Mouse (Mus musculus): ENCODE results near the gene Tekt4. TPM values are rescaled to one million over a fixed set of nuclear protein-coding genes. Genes with fewer than 3 reads are reported as not detected.
A peak's percentile ranks its signal among the peaks of the same experiment; 100 is the strongest.

The Tekt4 gene
- polyA plus RNA-seq, 1 experiment from 2014 or later: 0.15 TPM

- Histone ChIP-seq H3K4me1 (ENCODE audit: insufficient read depth) (no peaks in the 10 kb centered on the region), H3K27ac (ENCODE audit: low read depth) (no peak overlapping the region), H3K4me3 (ENCODE audit: low read depth, low read length) (no peak overlapping the region), H3K4me2 (ENCODE audit: low read depth, low read length) (no peak overlapping the region), H3K27me3 (ENCODE audit: insufficient read depth, low read length) (no peaks in the 10 kb centered on the region), H3K9me3 (ENCODE audit: low read length) (no peaks in the 10 kb centered on the region), H3K9ac (replicated peaks) (no peak overlapping the region), H3K36me3 (replicated peaks; ENCODE audit: insufficient read depth, low read length) (no peaks in the 10 kb centered on the region)
- TF ChIP-seq EP300 (IDR thresholded peaks at IDR 0.05; ENCODE audit: low read depth) (no peak), CTCF (IDR thresholded peaks at IDR 0.05; ENCODE audit: low read depth) (no peak)
- WGBS (ENCODE audit: insufficient replicate concordance): 52% methylated on average over 6 of the region's 6 CpGs
- DNase-seq (no peak), ATAC-seq (no peak)
These were observed 44.2 kb upstream of the Tekt4 start for GRCm38 (mm10) chr17:25410180-25410579.

GRCm38 (mm10) chr17:25410786-25411185 is 43.6 kb upstream of the Tekt4 start:
- H3K4me1 ChIP-seq (ENCODE audit: insufficient read depth): no peaks in the 10 kb centered on the region
- no peak overlapping the region for H3K4me3 ChIP-seq (ENCODE audit: low read depth, low read length)
- H3K9ac ChIP-seq (replicated peaks): no peak overlapping the region
- no peaks in the 10 kb centered on the region for H3K36me3 ChIP-seq (replicated peaks; ENCODE audit: insufficient read depth, low read length)
- TF ChIP-seq EP300 (IDR thresholded peaks at IDR 0.05; ENCODE audit: low read depth) (no peak), CTCF (IDR thresholded peaks at IDR 0.05; ENCODE audit: low read depth) (no peak)
- H3K27me3 ChIP-seq (ENCODE audit: insufficient read depth, low read length): no peaks in the 10 kb centered on the region
- H3K27ac ChIP-seq (ENCODE audit: low read depth): no peak overlapping the region
- no peak overlapping the region for H3K4me2 ChIP-seq (ENCODE audit: low read depth, low read length)
- WGBS (ENCODE audit: insufficient replicate concordance): 26% methylated on average over 7 of the region's 7 CpGs
- DNase-seq (no peak), ATAC-seq (no peak)
- H3K9me3 ChIP-seq (ENCODE audit: low read length): no peaks in the 10 kb centered on the region

GRCm38 (mm10) chr17:25411251-25411650 is 43.2 kb upstream of the Tekt4 start:
- 34% methylated on average over 4 of the region's 4 CpGs for WGBS (ENCODE audit: insufficient replicate concordance)
- ATAC-seq: no peak
- no peak overlapping the region for H3K4me2 ChIP-seq (ENCODE audit: low read depth, low read length)

GRCm38 (mm10) chr17:25414209-25414608 is 40.2 kb upstream of the Tekt4 start:
- H3K27ac ChIP-seq (ENCODE audit: low read depth): no peak overlapping the region
- H3K27me3 ChIP-seq (ENCODE audit: insufficient read depth, low read length): no peaks in the 10 kb centered on the region
- no peak for DNase-seq
- no peaks in the 10 kb centered on the region for H3K36me3 ChIP-seq (replicated peaks; ENCODE audit: insufficient read depth, low read length)
- no peak overlapping the region for H3K4me3 ChIP-seq (ENCODE audit: low read depth, low read length)
- H3K4me2 ChIP-seq (ENCODE audit: low read depth, low read length): no peak overlapping the region
- peak; percentile 43; the same call in 1 of the 2 replicates for ATAC-seq
- no peak overlapping the region for H3K9ac ChIP-seq (replicated peaks)
- WGBS (ENCODE audit: insufficient replicate concordance): 42% methylated on average over 4 of the region's 4 CpGs
- H3K4me1 ChIP-seq (ENCODE audit: insufficient read depth): peaks cover 3% of the 10 kb centered on the region; the same call in 1 of the 2 replicates
- H3K9me3 ChIP-seq (ENCODE audit: low read length): no peaks in the 10 kb centered on the region
- no peak for TF ChIP-seq CTCF (IDR thresholded peaks at IDR 0.05; ENCODE audit: low read depth)

More at GRCm38 (mm10) chr17:25411251-25411650, 43.2 kb upstream of the Tekt4 start:
- Histone ChIP-seq H3K4me3 (ENCODE audit: low read depth, low read length) (no peak overlapping the region), H3K9ac (replicated peaks) (no peak overlapping the region), H3K27ac (ENCODE audit: low read depth) (no peak overlapping the region), H3K9me3 (ENCODE audit: low read length) (no peaks in the 10 kb centered on the region), H3K27me3 (ENCODE audit: insufficient read depth, low read length) (no peaks in the 10 kb centered on the region), H3K36me3 (replicated peaks; ENCODE audit: insufficient read depth, low read length) (no peaks in the 10 kb centered on the region), H3K4me1 (ENCODE audit: insufficient read depth) (peaks cover 1% of the 10 kb centered on the region; the same call in 1 of the 2 replicates)
- DNase-seq: no peak
- no peak for TF ChIP-seq EP300 (IDR thresholded peaks at IDR 0.05; ENCODE audit: low read depth)
- no peak for TF ChIP-seq CTCF (IDR thresholded peaks at IDR 0.05; ENCODE audit: low read depth)

- Histone ChIP-seq H3K27me3 (ENCODE audit: insufficient read depth, low read length) (no peaks in the 10 kb centered on the region), H3K36me3 (replicated peaks; ENCODE audit: insufficient read depth, low read length) (no peaks in the 10 kb centered on the region), H3K9ac (replicated peaks) (no peak overlapping the region), H3K27ac (ENCODE audit: low read depth) (no peak overlapping the region), H3K9me3 (ENCODE audit: low read length) (no peaks in the 10 kb centered on the region), H3K4me1 (ENCODE audit: insufficient read depth) (peaks cover 3% of the 10 kb centered on the region; the same call in 1 of the 2 replicates), H3K4me2 (ENCODE audit: low read depth, low read length) (no peak overlapping the region), H3K4me3 (ENCODE audit: low read depth, low read length) (no peak overlapping the region)
- WGBS (ENCODE audit: insufficient replicate concordance): 62% methylated on average over 3 of the region's 3 CpGs
- no peak for TF ChIP-seq EP300 (IDR thresholded peaks at IDR 0.05; ENCODE audit: low read depth)
- no peak for DNase-seq
- no peak for ATAC-seq
These were observed 39.5 kb upstream of the Tekt4 start for GRCm38 (mm10) chr17:25414917-25415316.

- Histone ChIP-seq H3K27me3 (ENCODE audit: insufficient read depth, low read length) (no peaks in the 10 kb centered on the region), H3K4me3 (ENCODE audit: low read depth, low read length) (no peak overlapping the region), H3K27ac (ENCODE audit: low read depth) (no peak overlapping the region), H3K9me3 (ENCODE audit: low read length) (no peaks in the 10 kb centered on the region), H3K4me2 (ENCODE audit: low read depth, low read length) (no peak overlapping the region), H3K9ac (replicated peaks) (no peak overlapping the region), H3K4me1 (ENCODE audit: insufficient read depth) (peaks cover 3% of the 10 kb centered on the region; the same call in 1 of the 2 replicates), H3K36me3 (replicated peaks; ENCODE audit: insufficient read depth, low read length) (no peaks in the 10 kb centered on the region)
- 49% methylated on average over 4 of the region's 6 CpGs for WGBS (ENCODE audit: insufficient replicate concordance)
- DNase-seq (no peak), ATAC-seq (no peak)
- TF ChIP-seq CTCF (IDR thresholded peaks at IDR 0.05; ENCODE audit: low read depth) (no peak), EP300 (IDR thresholded peaks at IDR 0.05; ENCODE audit: low read depth) (no peak)
These were observed 38.9 kb upstream of the Tekt4 start for GRCm38 (mm10) chr17:25415421-25415913.

GRCm38 (mm10) chr17:25416219-25416618 is 38.2 kb upstream of the Tekt4 start:
- Histone ChIP-seq H3K9ac (replicated peaks) (no peak overlapping the region), H3K36me3 (replicated peaks; ENCODE audit: insufficient read depth, low read length) (no peaks in the 10 kb centered on the region), H3K4me3 (ENCODE audit: low read depth, low read length) (no peak overlapping the region), H3K4me1 (ENCODE audit: insufficient read depth) (peaks cover 3% of the 10 kb centered on the region; the same call in 1 of the 2 replicates), H3K4me2 (ENCODE audit: low read depth, low read length) (no peak overlapping the region), H3K9me3 (ENCODE audit: low read length) (no peaks in the 10 kb centered on the region), H3K27ac (ENCODE audit: low read depth) (no peak overlapping the region), H3K27me3 (ENCODE audit: insufficient read depth, low read length) (no peaks in the 10 kb centered on the region)
- TF ChIP-seq CTCF (IDR thresholded peaks at IDR 0.05; ENCODE audit: low read depth) (no peak), EP300 (IDR thresholded peaks at IDR 0.05; ENCODE audit: low read depth) (no peak)
- ATAC-seq (no peak), DNase-seq (peak; percentile 39)
- 19% methylated on average over 3 of the region's 3 CpGs for WGBS (ENCODE audit: insufficient replicate concordance)

All from liver, postnatal 0 days (tissue).